Mouse (Mus musculus) ES-E14 (cell line): ENCODE results near the gene Sirt5.

ENCODE experiments used
- CHD2 ChIP-seq: IDR thresholded peaks from 2 replicates; pipeline ENCODE4 v1.6.1; 2014; ENCODE audit warnings: mild to moderate bottlenecking, low read depth, low read length, inconsistent platforms
- HCFC1 ChIP-seq: IDR thresholded peaks from 2 replicates; pipeline ENCODE4 v1.6.1; 2012; ENCODE audit warnings: low read length, inconsistent platforms, borderline replicate concordance; ENCODE audit not compliant: insufficient read depth
- MAFK ChIP-seq: IDR thresholded peaks from 2 replicates; pipeline ENCODE4 v1.6.1; 2014; ENCODE audit warnings: mild to moderate bottlenecking, low read depth, low read length, inconsistent platforms; ENCODE audit not compliant: insufficient read depth
- ZC3H11A ChIP-seq: IDR thresholded peaks from 2 replicates; pipeline ENCODE4 v1.6.1; 2012; ENCODE audit warnings: low read depth, mild to moderate bottlenecking, inconsistent platforms, low read length, borderline replicate concordance
- ZNF384 ChIP-seq: IDR thresholded peaks from 2 replicates; pipeline ENCODE4 v1.6.1; 2012; ENCODE audit warnings: low read depth, low read length, inconsistent platforms

DNA sequence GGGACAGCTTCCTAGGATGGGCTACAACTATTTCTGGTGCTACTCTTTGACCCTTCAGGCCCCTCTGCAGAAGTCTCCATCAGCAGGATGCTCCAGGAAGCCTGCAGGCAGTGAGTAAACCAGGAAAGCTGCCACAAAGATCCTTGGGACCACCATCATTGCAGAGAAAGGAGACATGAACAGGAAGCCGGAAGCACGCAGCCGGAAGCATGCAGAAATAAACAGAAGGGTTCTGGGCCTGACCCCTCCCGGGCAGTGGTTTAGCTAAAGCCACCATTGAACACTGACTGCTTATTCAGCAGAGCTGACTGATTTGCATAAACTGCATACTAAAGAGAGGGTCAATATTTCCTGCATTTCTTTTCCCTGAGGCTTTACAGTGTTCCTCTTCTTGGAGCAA lies 26.7 kb upstream of the Sirt5 start:
- no peak for TF ChIP-seq HCFC1
- no peak for TF ChIP-seq CHD2
- TF ChIP-seq ZNF384: no peak
- TF ChIP-seq ZC3H11A: no peak
- TF ChIP-seq MAFK: no peak
